Mouse (Mus musculus): ENCODE results near the gene Grm8. TPM values are rescaled to one million over a fixed set of nuclear protein-coding genes. Genes with fewer than 3 reads are reported as not detected.
A peak's percentile ranks its signal among the peaks of the same experiment; 100 is the strongest.

The Grm8 gene
- total RNA-seq, 2 experiments from 2014 or later = 22.9 to 27.3 TPM

DNA sequence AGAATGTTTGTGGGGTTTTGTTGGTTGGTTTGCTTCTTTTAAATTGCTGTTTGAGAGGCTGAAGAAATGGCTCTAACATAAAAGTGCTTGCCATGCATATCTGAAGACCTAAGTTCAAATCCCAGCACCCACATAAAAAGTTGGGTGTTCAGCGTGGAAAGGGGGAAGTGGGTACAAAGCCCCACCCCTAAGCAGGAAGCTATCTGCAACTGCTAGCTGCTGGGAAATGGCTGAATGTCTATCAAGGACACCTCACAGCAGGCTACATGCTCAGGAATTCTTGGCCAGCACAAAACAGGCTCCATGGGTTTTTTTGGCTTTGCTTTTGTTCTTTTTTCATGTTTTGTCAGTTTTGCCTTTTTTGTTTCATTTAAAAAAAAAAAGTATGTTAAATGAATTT lies 20.1 kb downstream of the Grm8 start:
- no peak for TF ChIP-seq CTCF (IDR thresholded peaks at IDR 0.05)
- intact Hi-C loops (cut with DNase I) = no loop called here
- no peak for DNase-seq (ENCODE audit: extremely low spot score in 1 of 2, low spot score in 2 of 2)

DNA sequence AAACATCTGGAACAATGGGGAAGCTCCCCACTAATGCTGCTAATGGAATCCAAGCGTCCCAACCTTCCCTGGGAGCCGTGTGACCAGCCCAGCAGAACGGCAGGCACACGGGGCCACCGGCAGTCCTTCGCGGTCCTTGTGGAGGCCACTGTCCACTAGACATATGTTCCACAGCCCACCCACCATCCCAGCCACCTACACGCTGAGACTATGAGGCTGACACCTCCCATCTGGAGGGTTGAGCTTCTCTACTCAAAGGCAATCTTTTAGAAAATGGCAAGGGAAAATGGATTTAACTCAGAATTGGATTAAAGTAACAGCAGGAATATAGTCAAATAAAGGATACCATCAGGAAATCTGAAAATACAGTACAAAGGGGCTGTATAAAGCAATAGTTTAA lies 23.4 kb downstream of the Grm8 start:
- H3K4me3 ChIP-seq = no peak overlapping the region
- no peak for DNase-seq (ENCODE audit: extremely low spot score in 1 of 2, low spot score in 2 of 2)
- TF ChIP-seq CTCF (IDR thresholded peaks at IDR 0.05) = no peak
- no peak overlapping the region for H3K27ac ChIP-seq
- intact Hi-C loops (cut with DNase I) = no loop called here

More for the DNA sequence above, 20.1 kb downstream of the Grm8 start:
- no peak overlapping the region for H3K27ac ChIP-seq
- H3K4me3 ChIP-seq = no peak overlapping the region

DNA sequence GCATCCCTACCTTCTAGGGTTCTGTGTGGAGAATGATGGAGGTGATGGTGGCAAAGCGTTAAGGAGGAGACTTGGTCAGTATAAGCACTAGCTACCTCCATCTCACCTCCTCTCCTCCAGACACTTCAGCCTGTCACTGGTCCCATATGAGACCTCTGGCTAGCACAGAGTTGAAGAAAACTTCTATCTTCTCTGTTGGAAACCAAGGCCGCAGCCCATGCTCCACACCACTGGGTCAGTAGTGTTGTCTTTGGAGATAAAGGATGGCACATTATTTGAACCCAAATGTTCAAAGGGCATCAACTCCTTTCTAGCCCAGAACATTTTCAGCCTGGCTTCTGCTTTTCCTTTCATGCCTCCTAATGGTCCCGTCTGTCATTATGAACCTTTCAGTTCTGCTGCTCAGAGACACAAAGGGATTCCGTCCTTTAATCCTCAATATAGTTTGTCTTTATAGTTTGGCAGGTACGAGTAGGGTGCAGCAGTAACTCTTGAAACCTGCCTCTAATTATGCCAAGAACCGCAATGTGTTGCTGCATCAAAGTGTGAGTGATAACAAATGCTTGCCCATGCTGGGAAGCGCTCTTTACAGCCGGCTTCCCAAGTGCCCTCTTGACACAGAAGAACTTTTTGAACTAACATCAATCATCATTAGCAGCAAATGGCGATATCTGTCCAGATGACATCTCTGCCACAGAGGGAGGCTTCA lies 32.2 kb downstream of the Grm8 start:
- intact Hi-C loops (cut with DNase I) = no loop called here
- H3K27ac ChIP-seq = no peak overlapping the region
- DNase-seq (ENCODE audit: extremely low spot score in 1 of 2, low spot score in 2 of 2) = no peak
- no peak for TF ChIP-seq CTCF (IDR thresholded peaks at IDR 0.05)
- no peak overlapping the region for H3K4me3 ChIP-seq

DNA sequence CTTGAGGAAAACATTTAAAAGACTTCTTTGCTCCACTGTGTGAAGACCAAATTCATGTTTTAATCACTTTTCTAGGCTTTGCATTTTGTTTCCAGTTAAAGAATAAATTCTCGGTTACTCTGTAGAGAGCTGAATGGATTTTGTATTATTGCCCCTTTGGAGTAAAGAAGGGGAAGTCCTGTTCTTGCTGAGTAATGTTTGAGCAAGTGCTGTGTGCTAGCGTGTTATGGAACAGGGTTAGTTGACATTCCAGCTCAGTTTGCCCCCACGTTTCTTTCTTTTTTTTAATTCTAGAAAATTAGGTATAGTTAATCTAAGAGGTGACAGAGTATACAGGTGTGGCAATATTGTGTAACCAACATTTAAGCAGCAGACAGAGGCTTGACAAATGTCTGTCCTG lies 35.0 kb downstream of the Grm8 start:
- Histone ChIP-seq H3K4me3 (no peak overlapping the region), H3K27ac (no peak overlapping the region)
- no peak for DNase-seq (ENCODE audit: extremely low spot score in 1 of 2, low spot score in 2 of 2)
- intact Hi-C loops (cut with DNase I) = no loop called here
- TF ChIP-seq CTCF (IDR thresholded peaks at IDR 0.05) = no peak

DNA sequence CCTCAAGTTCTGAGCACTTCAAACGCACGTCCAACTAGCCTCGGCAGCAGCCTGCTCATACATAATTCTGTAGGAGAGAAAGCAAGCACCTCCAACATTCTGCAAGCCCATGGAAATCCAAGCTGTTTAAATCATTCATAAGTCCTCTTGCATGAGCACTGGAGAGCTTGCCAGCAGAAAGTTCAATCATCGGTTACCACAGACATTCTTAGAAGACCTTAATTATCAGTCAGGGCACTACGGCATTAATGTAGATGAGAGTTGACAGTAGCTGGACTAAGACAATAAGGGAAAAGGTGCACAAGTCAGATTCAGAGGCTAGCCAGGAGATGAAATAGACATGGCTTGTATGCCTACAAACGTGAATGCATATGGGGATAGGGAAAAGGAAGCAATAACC lies 42.5 kb downstream of the Grm8 start:
- Histone ChIP-seq H3K4me3 (no peak overlapping the region), H3K27ac (no peak overlapping the region)
- intact Hi-C loops (cut with DNase I) = loop anchor here (2.0 to 5.0 kb wide), 2 partner anchors 42 to 115 kb away; partner anchors contain the start of gene Grm8
- TF ChIP-seq CTCF (IDR thresholded peaks at IDR 0.05) = no peak
- DNase-seq (ENCODE audit: extremely low spot score in 1 of 2, low spot score in 2 of 2) = no peak

DNA sequence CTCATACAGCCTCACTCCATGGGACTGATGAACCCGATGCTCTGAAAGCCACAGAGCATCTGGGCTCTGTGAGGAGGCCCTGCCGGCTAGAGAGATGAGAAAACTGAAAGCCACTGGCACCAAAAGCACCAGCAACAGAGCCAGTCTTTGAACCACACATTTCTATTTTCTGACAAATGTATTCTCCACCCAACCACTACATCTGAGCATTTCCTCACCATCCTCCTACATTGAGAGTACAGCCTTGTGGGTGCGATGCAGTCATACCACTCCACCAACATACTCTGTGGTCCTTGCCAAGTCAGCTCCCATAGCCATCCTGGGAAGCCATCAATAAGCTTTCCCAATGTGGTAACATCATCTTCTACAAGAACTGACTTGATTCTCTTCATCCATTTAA lies 43.1 kb downstream of the Grm8 start:
- intact Hi-C loops (cut with DNase I) = loop anchor here (2.0 to 5.0 kb wide), 2 partner anchors 43 to 115 kb away; partner anchors contain the start of gene Grm8
- DNase-seq (ENCODE audit: extremely low spot score in 1 of 2, low spot score in 2 of 2) = peak in 1 of 2 experiments; percentile 10
- Histone ChIP-seq H3K27ac (peak overlapping the region; percentile 64), H3K4me3 (no peak overlapping the region)
- no peak for TF ChIP-seq CTCF (IDR thresholded peaks at IDR 0.05)

DNA sequence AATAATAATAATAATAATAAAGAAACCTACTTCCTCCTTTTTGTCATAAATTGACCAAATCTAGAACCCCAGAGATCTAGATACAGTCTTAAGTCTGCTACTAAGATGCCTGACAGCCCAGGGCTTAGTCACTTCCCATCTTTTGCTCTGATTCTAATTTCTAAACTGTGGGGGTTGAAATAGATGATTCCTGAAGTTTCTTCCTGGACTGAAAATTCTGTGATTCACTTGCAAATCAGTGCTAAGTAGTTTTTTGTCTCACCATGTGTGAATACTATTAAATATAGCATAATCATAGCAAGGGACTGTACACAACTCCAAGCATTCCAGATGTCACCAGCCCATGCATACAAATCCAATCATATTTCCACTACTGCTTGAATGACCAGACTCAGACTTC lies 44.0 kb downstream of the Grm8 start:
- Histone ChIP-seq H3K27ac (peak overlapping the region; percentile 64; the same call in 1 of the 2 replicates), H3K4me3 (no peak overlapping the region)
- intact Hi-C loops (cut with DNase I) = loop anchor here (5.0 kb wide), 1 partner anchor 114 kb away; no protein-coding TSS in a partner anchor
- TF ChIP-seq CTCF (IDR thresholded peaks at IDR 0.05) = no peak
- DNase-seq (ENCODE audit: extremely low spot score in 1 of 2, low spot score in 2 of 2) = no peak

DNA sequence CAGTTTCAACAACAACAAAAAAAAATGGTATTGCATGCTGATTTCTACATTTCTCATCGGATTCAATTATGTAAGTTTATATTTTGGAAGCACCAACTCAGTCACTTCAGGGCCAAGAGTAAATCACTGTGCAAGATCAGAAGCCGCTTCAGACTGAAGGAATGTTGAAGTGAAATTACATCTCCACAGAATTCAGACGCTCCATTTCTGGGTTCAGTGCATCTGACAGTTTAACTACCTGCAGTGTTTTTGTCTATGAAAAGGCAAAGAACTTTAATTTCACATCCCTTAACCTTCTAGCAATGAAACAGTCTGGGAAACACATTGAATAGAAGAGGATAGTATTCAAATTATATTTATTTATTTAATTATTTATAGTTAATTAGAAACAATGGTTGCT lies 59.4 kb downstream of the Grm8 start:
- intact Hi-C loops (cut with DNase I) = no loop called here
- DNase-seq (ENCODE audit: extremely low spot score in 1 of 2, low spot score in 2 of 2) = no peak
- Histone ChIP-seq H3K4me3 (no peak overlapping the region), H3K27ac (no peak overlapping the region)
- no peak for TF ChIP-seq CTCF (IDR thresholded peaks at IDR 0.05)

DNA sequence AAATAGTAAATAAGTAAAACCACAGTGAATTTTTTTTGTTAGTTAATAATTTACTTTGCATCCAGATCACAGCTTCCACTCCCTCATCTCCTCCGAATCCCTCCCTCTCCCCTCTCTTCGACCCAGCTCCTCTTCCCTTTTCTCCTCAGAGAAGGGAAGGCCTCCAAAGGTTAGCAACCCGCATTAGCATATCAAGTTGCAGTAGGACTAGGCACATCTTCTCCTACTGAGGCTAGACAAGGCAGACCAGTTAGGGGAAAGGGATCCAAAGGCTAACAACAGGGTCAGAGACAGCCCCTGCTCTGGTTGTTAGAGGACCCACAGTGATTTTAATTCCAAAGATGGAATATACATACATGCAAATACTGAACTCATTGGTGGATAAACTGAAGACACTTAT lies 60.5 kb downstream of the Grm8 start:
- intact Hi-C loops (cut with DNase I) = no loop called here
- no peak overlapping the region for H3K4me3 ChIP-seq

DNA sequence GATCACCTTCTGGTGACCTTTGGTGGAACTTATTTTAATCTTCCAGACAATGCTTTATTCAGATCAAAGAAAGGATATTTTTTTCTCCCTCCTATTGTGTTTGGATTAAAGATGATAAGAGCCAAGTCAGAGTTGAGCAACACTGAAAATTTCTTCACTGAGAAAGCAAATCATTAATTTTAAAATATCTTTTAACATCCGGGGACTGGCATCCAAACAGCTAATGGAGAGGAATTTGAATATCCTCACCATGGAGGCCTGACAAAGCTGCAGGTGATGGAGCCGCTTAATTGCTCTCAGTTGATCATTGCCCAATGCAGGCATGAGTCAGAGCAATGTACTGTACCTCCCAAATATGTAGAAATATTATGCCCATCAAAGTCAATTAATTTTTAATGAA lies 83.0 kb downstream of the Grm8 start:
- intact Hi-C loops (cut with DNase I) = no loop called here
- no peak for TF ChIP-seq CTCF (IDR thresholded peaks at IDR 0.05)
- Histone ChIP-seq H3K27ac (no peak overlapping the region), H3K4me3 (no peak overlapping the region)
- DNase-seq (ENCODE audit: extremely low spot score in 1 of 2, low spot score in 2 of 2) = no peak

More for the DNA sequence above, 60.5 kb downstream of the Grm8 start:
- DNase-seq (ENCODE audit: extremely low spot score in 1 of 2, low spot score in 2 of 2) = no peak
- TF ChIP-seq CTCF (IDR thresholded peaks at IDR 0.05) = no peak
- no peak overlapping the region for H3K27ac ChIP-seq

DNA sequence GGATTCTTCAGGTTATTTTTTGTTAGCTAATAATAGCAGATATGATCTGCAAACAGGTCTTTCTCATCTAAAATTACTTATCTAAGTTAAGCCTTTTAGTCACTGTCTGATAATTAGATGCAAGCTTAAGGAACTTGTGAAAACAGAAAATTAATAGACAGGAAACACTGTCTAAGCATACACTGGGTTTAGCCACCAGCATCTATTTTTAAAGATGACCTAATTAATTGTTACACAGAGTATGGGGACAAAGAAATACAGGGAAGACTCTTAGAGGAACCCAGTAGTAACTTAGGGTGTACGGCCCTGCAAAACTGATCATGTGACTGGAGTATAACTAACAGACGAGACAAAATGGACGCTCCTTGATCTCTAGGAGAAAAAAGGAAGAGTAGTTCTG lies 92.6 kb downstream of the Grm8 start:
- Histone ChIP-seq H3K4me3 (no peak overlapping the region), H3K27ac (no peak overlapping the region)
- intact Hi-C loops (cut with DNase I) = no loop called here
- TF ChIP-seq CTCF (IDR thresholded peaks at IDR 0.05) = no peak
- no peak for DNase-seq (ENCODE audit: extremely low spot score in 1 of 2, low spot score in 2 of 2)

DNA sequence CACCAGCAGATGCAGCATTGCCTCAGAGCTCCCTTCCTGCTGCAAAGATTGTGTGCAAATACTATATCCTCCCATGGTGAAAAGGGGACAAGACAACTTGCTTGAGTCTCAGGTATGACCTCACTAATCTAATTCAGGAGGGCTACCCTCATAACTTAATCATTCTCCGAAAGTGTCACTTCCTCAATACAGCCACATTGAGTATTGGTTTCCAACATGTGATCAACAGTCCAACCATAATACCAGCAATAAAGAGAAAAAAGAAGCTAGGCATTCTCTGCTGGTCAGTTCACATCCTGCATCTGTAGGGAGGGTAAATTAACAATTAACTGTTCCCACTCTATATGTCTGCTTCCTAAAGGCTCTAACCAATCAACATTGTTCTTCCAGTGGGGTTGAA lies 94.2 kb downstream of the Grm8 start:
- TF ChIP-seq CTCF (IDR thresholded peaks at IDR 0.05) = no peak
- DNase-seq (ENCODE audit: extremely low spot score in 1 of 2, low spot score in 2 of 2) = no peak
- no peak overlapping the region for H3K27ac ChIP-seq
- H3K4me3 ChIP-seq = no peak overlapping the region
- intact Hi-C loops (cut with DNase I) = no loop called here

DNA sequence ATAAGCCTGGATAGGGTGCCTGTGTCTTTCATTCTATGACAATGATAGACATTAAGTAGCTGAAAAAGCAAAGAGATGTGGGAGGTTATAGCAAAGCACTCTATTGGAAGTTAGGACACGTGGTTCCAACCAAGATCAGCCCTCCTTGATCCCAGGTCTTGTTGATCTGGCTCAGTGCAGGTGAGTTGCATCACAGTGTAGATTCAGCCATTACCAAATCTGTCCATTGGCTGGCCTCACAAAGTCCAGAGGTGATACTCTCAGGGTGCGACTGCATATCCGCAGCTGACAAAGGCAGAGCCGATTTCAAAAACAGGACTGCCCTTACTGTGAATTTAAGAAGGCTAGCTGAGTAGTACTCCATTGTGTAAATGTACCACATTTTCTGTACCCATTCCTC lies 103.0 kb downstream of the Grm8 start:
- intact Hi-C loops (cut with DNase I) = no loop called here
- no peak overlapping the region for H3K27ac ChIP-seq
- TF ChIP-seq CTCF (IDR thresholded peaks at IDR 0.05) = no peak
- DNase-seq (ENCODE audit: extremely low spot score in 1 of 2, low spot score in 2 of 2) = no peak
- H3K4me3 ChIP-seq = no peak overlapping the region

All from left cerebral cortex, adult 2 months (tissue).